19 mouse cellular contexts compared by ENCODE assay signal in the genomic region with DNA sequence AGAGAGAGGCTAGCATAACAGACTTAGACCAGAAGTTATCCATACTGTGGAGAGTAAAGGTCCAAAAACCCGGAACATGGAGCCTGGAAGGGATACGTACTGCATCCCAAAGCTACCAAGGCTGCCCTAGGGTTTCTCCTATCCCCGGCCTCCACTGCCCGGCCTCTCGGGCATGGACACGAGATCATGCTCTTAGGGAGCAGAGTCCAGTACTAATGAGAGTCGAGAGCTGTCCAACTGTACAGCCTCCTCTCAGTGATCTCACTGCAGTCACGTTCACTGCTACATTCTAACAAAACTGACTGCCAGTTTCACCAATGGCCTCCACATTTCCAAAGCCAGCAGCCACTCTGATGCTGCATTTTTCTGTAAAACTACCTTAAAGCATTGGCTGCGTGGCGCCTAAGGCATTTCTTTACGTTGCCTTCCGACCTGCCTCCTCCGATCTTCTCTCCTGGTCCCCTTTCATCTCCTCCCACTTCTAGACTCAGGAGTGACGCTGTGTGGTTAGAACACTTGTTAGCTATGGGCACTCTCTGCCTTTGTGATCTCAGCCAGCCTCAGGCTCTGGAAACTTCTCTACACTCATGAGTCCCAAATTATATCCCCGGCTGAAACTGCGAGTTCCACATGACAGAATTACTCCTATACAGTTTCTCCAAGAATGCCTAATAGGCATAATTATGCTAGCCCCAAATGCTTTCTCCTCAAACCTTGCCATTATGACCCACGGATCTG. TPM values are rescaled to one million over a fixed set of nuclear protein-coding genes. Genes with fewer than 3 reads are reported as not detected.
DNase-seq lines count a peak whose midpoint lies in the region; ATAC-seq and TF ChIP-seq lines count a peak whose summit lies in the region.
"Had no signal": no experiment of that assay in that cellular context is flagged by ENCODE, and none has a peak within 500 bp of the region (broad histone marks: within the 10 kb centered on the region; RNA-seq: fewer than 3 reads in every experiment).

No protein-coding gene starts in this region.

- H3K4me3 ChIP-seq in liver, adult 2 months (ENCODE audit: insufficient read depth, low read depth, low read length), result no peak overlapping the region
- no peak overlapping the region for H3K4me3 ChIP-seq in liver, embryonic 11.5 days (ENCODE audit: low read depth, low read length)
- no peak overlapping the region for H3K4me3 ChIP-seq in embryonic facial prominence, embryonic 15.5 days (replicated peaks)
- H3K4me3 ChIP-seq in gastrocnemius, adult 2 months, result no peak overlapping the region
- no peak overlapping the region for H3K4me3 ChIP-seq in left cerebral cortex, adult 2 months
- H3K4me3 ChIP-seq: forebrain, embryonic 15.5 days; heart, embryonic 15.5 days; hindbrain, embryonic 10.5 days; limb, embryonic 15.5 days; neural tube, embryonic 13.5 days had no signal

- ATAC-seq in liver, embryonic 11.5 days (replicated peaks; ENCODE audit: low FRiP score), result no peak
- ATAC-seq in embryonic facial prominence, embryonic 15.5 days (ENCODE audit: insufficient number of reproducible peaks, low FRiP score, low TSS enrichment, low read depth), result peak; percentile 58
- ATAC-seq: forebrain, embryonic 15.5 days had no signal

- no peak for TF ChIP-seq POLR2A in liver, adult 2 months (IDR thresholded peaks at IDR 0.05; ENCODE audit: extremely low read depth, insufficient read depth, low read length)

- no peaks in the 10 kb centered on the region for H3K27me3 ChIP-seq in liver, adult 2 months (ENCODE audit: control insufficient read depth, insufficient read depth, low read length)
- H3K27me3 ChIP-seq in liver, embryonic 11.5 days (replicated peaks; ENCODE audit: control insufficient read depth, insufficient read depth, low read length), result no peaks in the 10 kb centered on the region
- H3K27me3 ChIP-seq in embryonic facial prominence, embryonic 15.5 days, result no peaks in the 10 kb centered on the region
- H3K27me3 ChIP-seq: forebrain, embryonic 15.5 days; heart, embryonic 15.5 days; limb, embryonic 15.5 days; neural tube, embryonic 13.5 days had no signal

- intact Hi-C loops in gastrocnemius, adult 2 months (cut with DNase I), result no loop called here
- intact Hi-C loops in left cerebral cortex, adult 2 months (cut with DNase I), result no loop called here

- H3K4me1 ChIP-seq in liver, adult 2 months (ENCODE audit: control insufficient read depth, insufficient read depth, low read length), result no peaks in the 10 kb centered on the region
- H3K4me1 ChIP-seq in liver, embryonic 11.5 days (replicated peaks; ENCODE audit: control insufficient read depth, insufficient read depth, low read length), result no peaks in the 10 kb centered on the region
- peaks cover 27% of the 10 kb centered on the region for H3K4me1 ChIP-seq in embryonic facial prominence, embryonic 15.5 days
- H3K4me1 ChIP-seq: forebrain, embryonic 15.5 days; hindbrain, embryonic 10.5 days had no signal

- peaks cover 13% of the 10 kb centered on the region; the same call in 1 of the 2 replicates for H3K79me2 ChIP-seq in liver, adult 2 months (ENCODE audit: control insufficient read depth, insufficient read depth, low read length)

- TF ChIP-seq CTCF in liver, adult 2 months (IDR thresholded peaks at IDR 0.05; ENCODE audit: low read depth, low read length), result no peak
- no peak for TF ChIP-seq CTCF in gastrocnemius, adult 2 months (IDR thresholded peaks at IDR 0.05)
- no peak for TF ChIP-seq CTCF in left cerebral cortex, adult 2 months (IDR thresholded peaks at IDR 0.05)

- H3K4me2 ChIP-seq in liver, embryonic 11.5 days, result no peak overlapping the region
- H3K4me2 ChIP-seq in embryonic facial prominence, embryonic 15.5 days (replicated peaks), result no peak overlapping the region
- H3K4me2 ChIP-seq: forebrain, embryonic 15.5 days; heart, embryonic 15.5 days; limb, embryonic 15.5 days; neural tube, embryonic 13.5 days had no signal

- no peak overlapping the region for H3K27ac ChIP-seq in liver, adult 2 months (replicated peaks; ENCODE audit: insufficient read depth, low read depth, low read length)
- H3K27ac ChIP-seq in liver, embryonic 11.5 days (ENCODE audit: low read depth, low read length), result no peak overlapping the region
- H3K27ac ChIP-seq in embryonic facial prominence, embryonic 15.5 days (replicated peaks), result peak overlapping the region; percentile 68
- H3K27ac ChIP-seq in gastrocnemius, adult 2 months, result no peak overlapping the region; the same call in 1 of the 2 replicates
- no peak overlapping the region for H3K27ac ChIP-seq in left cerebral cortex, adult 2 months
- H3K27ac ChIP-seq: forebrain, embryonic 15.5 days; heart, embryonic 15.5 days; hindbrain, embryonic 10.5 days; limb, embryonic 15.5 days; neural tube, embryonic 13.5 days; stomach, postnatal 0 days had no signal

- H3K9ac ChIP-seq in liver, adult 2 months (ENCODE audit: low read depth, low read length), result no peak overlapping the region
- H3K9ac ChIP-seq in liver, embryonic 11.5 days (ENCODE audit: low read depth, low read length), result no peak overlapping the region
- no peak overlapping the region for H3K9ac ChIP-seq in embryonic facial prominence, embryonic 15.5 days
- H3K9ac ChIP-seq: forebrain, embryonic 15.5 days; heart, embryonic 15.5 days; limb, embryonic 15.5 days; neural tube, embryonic 13.5 days had no signal

- 74% methylated on average over 17 of the region's 17 CpGs for WGBS in liver, adult 2 months
- 80% methylated on average over 17 of the region's 17 CpGs for WGBS in liver, embryonic 11.5 days
- WGBS in embryonic facial prominence, embryonic 15.5 days, result 59% methylated on average over 17 of the region's 17 CpGs

- peak; percentile 64 for DNase-seq in liver, adult 2 months (ENCODE audit: extremely low read depth, low read depth, low spot score)
- no peak for DNase-seq in liver, embryonic 11.5 days (ENCODE audit: low spot score)
- DNase-seq in kidney, adult 8-10 months, result peak; percentile 68 to 73
- DNase-seq in kidney, postnatal 36 days, result peak; percentile 74 to 79
- no peak for DNase-seq in spleen, postnatal 14 days (ENCODE audit: low spot score in 2 of 2)
- no peak for DNase-seq in gastrocnemius, adult 2 months
- DNase-seq in left cerebral cortex, adult 2 months (ENCODE audit: extremely low spot score in 1 of 2, low spot score in 2 of 2), result no peak
- DNase-seq: adrenal gland, postnatal 14 days; cerebellum, adult 18-20 months; heart, adult 11 months; lung, postnatal 10 days; right cerebral cortex, postnatal 25 days had no signal

- H3K36me3 ChIP-seq in liver, adult 2 months (ENCODE audit: control insufficient read depth, insufficient read depth, low read length), result no peaks in the 10 kb centered on the region
- no peaks in the 10 kb centered on the region for H3K36me3 ChIP-seq in liver, embryonic 11.5 days (ENCODE audit: control insufficient read depth, insufficient read depth, low read length)
- no peaks in the 10 kb centered on the region for H3K36me3 ChIP-seq in embryonic facial prominence, embryonic 15.5 days
- H3K36me3 ChIP-seq: forebrain, embryonic 15.5 days; heart, embryonic 15.5 days; hindbrain, embryonic 10.5 days; limb, embryonic 15.5 days; neural tube, embryonic 13.5 days had no signal

- no peaks in the 10 kb centered on the region for H3K9me3 ChIP-seq in liver, embryonic 11.5 days (ENCODE audit: control insufficient read depth, low read length)
- no peaks in the 10 kb centered on the region for H3K9me3 ChIP-seq in embryonic facial prominence, embryonic 15.5 days (replicated peaks)
- H3K9me3 ChIP-seq: forebrain, embryonic 15.5 days; heart, embryonic 15.5 days; hindbrain, embryonic 10.5 days; limb, embryonic 15.5 days; neural tube, embryonic 13.5 days had no signal

RNA-seq across cellular contexts. Expression of a gene that starts 36.1 kb away (rescaled TPM):
- 5.3 and 7.0 TPM in 2 replicates for total RNA-seq in liver, adult 2 months (2014; rRNA removed)
- 1.4 and 3.2 TPM in 2 replicates for polyA plus RNA-seq in liver, adult 2 months (2012; rRNA removed)
- polyA plus RNA-seq in liver, embryonic 11.5 days (2014; fragmentation: Nextera tagmentation; extraction: Ambion mirVana), result 11.7 and 14.2 TPM in 2 replicates
- 43.6 and 54.7 TPM in 2 replicates for polyA plus RNA-seq in embryonic facial prominence, embryonic 15.5 days (2015; fragmentation: Nextera tagmentation; extraction: Ambion mirVana)
- 10 to 100 TPM; 35.9 to 43.2 TPM for total RNA-seq in gastrocnemius, adult 2 months (2021)
- total RNA-seq in left cerebral cortex, adult 2 months (2021), result 10 to 100 TPM; 60.1 to 70.5 TPM

Comparison
In these comparisons a context has a peak if more than half of its experiments do, and no peak if none do; other contexts are left out.
1. DNase-seq: peak in liver, adult 2 months (single experiment), kidney, adult 8-10 months (2 of 2) and kidney, postnatal 36 days (2 of 2); none in liver, embryonic 11.5 days (single experiment), spleen, postnatal 14 days (0 of 2), gastrocnemius, adult 2 months (single experiment) and left cerebral cortex, adult 2 months (0 of 2).